Mouse (Mus musculus) midbrain, postnatal 0 days (tissue): ENCODE data around the gene Tlk2. TPM values are rescaled to one million over a fixed set of nuclear protein-coding genes. Genes with fewer than 3 reads are reported as not detected.

Experiments used
- ATAC-seq: fragments of 200-750 bp; cut with Nextera tagmentation; 2 replicates; pipeline ENCODE4 v1.8.0; 2017; ENCODE audit warnings: moderate number of reproducible peaks, mild to moderate bottlenecking, moderate TSS enrichment, moderate library complexity; ENCODE audit not compliant: low FRiP score
- DNase-seq: peaks from one replicate; pipeline ENCODE4 v3.0.0-alpha.2; 2015; ENCODE audit warnings: low spot score
- H3K27ac ChIP-seq: fragments of 300-500 bp; sonication (generic); 2 replicates; pipeline ENCODE4 v1.5.1; 2014; ENCODE audit warnings: low read depth, mild to moderate bottlenecking, low read length, mixed read lengths
- H3K27me3 ChIP-seq: fragments of 300-500 bp; sonication (generic); 2 replicates; pipeline ENCODE4 v1.6.1; 2014; ENCODE audit warnings: low read length, control low read depth, mixed read lengths; ENCODE audit not compliant: insufficient read depth
- H3K36me3 ChIP-seq: fragments of 300-500 bp; sonication (generic); 2 replicates; pipeline ENCODE4 v1.6.1; 2014; ENCODE audit warnings: low read length, control low read depth, mixed read lengths; ENCODE audit not compliant: insufficient read depth
- H3K4me1 ChIP-seq: fragments of 300-500 bp; sonication (generic); 2 replicates; pipeline ENCODE4 v1.6.1; 2014; ENCODE audit warnings: mild to moderate bottlenecking, control low read depth, antibody characterized with exemption, low read length, mixed read lengths; ENCODE audit not compliant: insufficient read depth
- H3K4me2 ChIP-seq: fragments of 300-500 bp; sonication (generic); 2 replicates; pipeline ENCODE4 v1.6.1; 2014; ENCODE audit warnings: low read depth, mild to moderate bottlenecking, low read length, mixed read lengths; ENCODE audit not compliant: poor library complexity, severe bottlenecking
- H3K4me3 ChIP-seq: fragments of 300-500 bp; sonication (generic); 2 replicates; pipeline ENCODE4 v1.5.1; 2014; ENCODE audit warnings: low read depth, mild to moderate bottlenecking, low read length, moderate library complexity
- H3K9ac ChIP-seq: fragments of 300-500 bp; sonication (generic); replicated peaks from 2 replicates; pipeline ENCODE4 v1.6.1; 2014; ENCODE audit warnings: mild to moderate bottlenecking, low read length, moderate library complexity, mixed read lengths; ENCODE audit not compliant: poor library complexity, severe bottlenecking
- H3K9me3 ChIP-seq: fragments of 300-500 bp; sonication (generic); 2 replicates; pipeline ENCODE4 v1.6.1; 2016; ENCODE audit warnings: low read length, control low read depth
- CTCF ChIP-seq: IDR thresholded peaks from 2 replicates; pipeline ENCODE4 v1.5.1; 2016; ENCODE audit warnings: antibody characterized with exemption, mild to moderate bottlenecking
- WGBS: fragments of 180-500 bp; shearing (Covaris S2); extraction: QIAGEN DNeasy Blood & Tissue Kit; methylation state at CpG from one replicate; pipeline ENCODE4 v1.1.7; 2014; 5-methylcytosine and 5-hydroxymethylcytosine counted together
- polyA plus RNA-seq: library from polyadenylated mRNA; unstranded; fragments of >200 nt; fragmentation: Nextera tagmentation; extraction: Ambion mirVana; gene quantifications from 2 replicates; pipeline ENCODE4 v1.2.1, GENCODE M21; 2015
- total RNA-seq: library from RNA; depleted of rRNA; stranded (reverse); fragments of >200 nt; gene quantifications from 2 replicates; pipeline ENCODE4 v1.2.3, GENCODE M21; 2014

Gene Tlk2
- total and polyA plus RNA-seq, 2 experiments from 2014 or later: 15.3 to 66.5 TPM

DNA sequence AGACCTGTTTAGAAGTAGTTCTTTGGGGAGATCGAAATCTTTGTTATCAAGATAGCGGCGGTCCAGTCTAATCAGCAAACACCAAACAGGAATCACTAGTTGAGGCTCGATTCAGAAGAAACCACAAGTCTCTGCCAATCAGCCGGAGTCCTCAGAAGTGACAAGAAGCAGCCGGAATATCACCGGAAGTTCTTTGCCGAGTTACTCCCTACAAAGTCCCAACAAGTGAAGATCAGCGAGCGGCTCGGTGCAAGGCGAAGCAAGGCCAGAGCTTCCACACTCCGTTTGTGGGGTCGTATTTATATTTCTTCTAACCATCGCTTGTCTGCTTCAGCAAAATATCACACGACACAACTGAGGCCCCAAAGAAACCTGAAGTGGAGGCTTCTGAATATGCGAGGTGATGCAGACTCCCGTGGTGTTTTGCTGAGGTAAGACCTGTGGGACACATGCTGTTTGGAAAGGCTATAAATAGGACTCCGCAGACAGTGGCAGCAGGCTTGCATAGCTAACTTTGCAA, 21.8 kb upstream of the Tlk2 start:
- H3K36me3 ChIP-seq: no peaks in the 10 kb centered on the region
- no peaks in the 10 kb centered on the region for H3K27me3 ChIP-seq
- no peak for TF ChIP-seq CTCF
- ATAC-seq (no peak), DNase-seq (no peak)
- H3K4me2 ChIP-seq: no peak overlapping the region
- no peak overlapping the region for H3K4me3 ChIP-seq
- WGBS: 88% methylated on average over 19 of the region's 19 CpGs
- no peak overlapping the region for H3K9ac ChIP-seq
- no peaks in the 10 kb centered on the region for H3K9me3 ChIP-seq
- no peak overlapping the region for H3K27ac ChIP-seq
- H3K4me1 ChIP-seq: no peaks in the 10 kb centered on the region; the same call in 1 of the 2 replicates

DNA sequence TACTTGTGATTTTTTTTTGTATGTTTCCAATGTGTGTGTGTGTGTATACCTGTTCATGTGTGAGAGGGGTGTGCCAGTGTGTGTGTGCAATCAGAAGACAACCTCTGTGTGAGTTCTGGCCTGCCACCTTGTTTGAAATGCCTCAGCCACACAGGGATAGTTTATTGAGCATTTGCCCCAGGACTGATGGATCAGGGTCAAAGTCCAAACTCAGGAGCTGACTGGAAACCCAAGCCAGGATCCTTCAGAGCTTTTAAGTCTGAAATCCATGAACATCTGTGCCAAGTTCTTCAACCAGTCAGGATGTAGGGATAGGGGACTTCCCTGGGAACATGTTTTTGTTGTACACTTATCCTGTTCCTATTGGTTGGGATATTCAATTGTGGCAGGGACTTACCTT, 20.6 kb upstream of the Tlk2 start:
- H3K4me3 ChIP-seq: no peak overlapping the region
- no peaks in the 10 kb centered on the region for H3K9me3 ChIP-seq
- H3K36me3 ChIP-seq: no peaks in the 10 kb centered on the region
- ATAC-seq (no peak), DNase-seq (no peak)
- no peak overlapping the region for H3K27ac ChIP-seq
- TF ChIP-seq CTCF: no peak
- no peaks in the 10 kb centered on the region; the same call in 1 of the 2 replicates for H3K4me1 ChIP-seq
- no peak overlapping the region for H3K9ac ChIP-seq
- no peak overlapping the region for H3K4me2 ChIP-seq
- no peaks in the 10 kb centered on the region for H3K27me3 ChIP-seq

GRCm38 (mm10) chr11:105159673-105160360, 18.8 kb upstream of the Tlk2 start:
- 62% methylated on average over 6 of the region's 6 CpGs for WGBS
- H3K4me1 ChIP-seq: no peaks in the 10 kb centered on the region
- no peak overlapping the region for H3K4me2 ChIP-seq
- no peak for ATAC-seq
- H3K9ac ChIP-seq: no peak overlapping the region
- peaks cover 2% of the 10 kb centered on the region; the same call in 1 of the 2 replicates for H3K9me3 ChIP-seq
- no peaks in the 10 kb centered on the region for H3K36me3 ChIP-seq
- TF ChIP-seq CTCF: no peak
- H3K27ac ChIP-seq: no peak overlapping the region
- no peak for DNase-seq
- no peaks in the 10 kb centered on the region for H3K27me3 ChIP-seq
- H3K4me3 ChIP-seq: no peak overlapping the region

- 90% methylated on average over 2 of the region's 2 CpGs for WGBS
- H3K4me3 ChIP-seq: no peak overlapping the region
- DNase-seq (no peak), ATAC-seq (no peak)
- H3K27me3 ChIP-seq: no peaks in the 10 kb centered on the region
- no peaks in the 10 kb centered on the region for H3K36me3 ChIP-seq
- H3K9ac ChIP-seq: no peak overlapping the region
- H3K4me1 ChIP-seq: no peaks in the 10 kb centered on the region
- no peak overlapping the region for H3K27ac ChIP-seq
- peaks cover 9% of the 10 kb centered on the region; the same call in 1 of the 2 replicates for H3K9me3 ChIP-seq
- no peak overlapping the region for H3K4me2 ChIP-seq
- TF ChIP-seq CTCF: no peak
Measured at GRCm38 (mm10) chr11:105161411-105161810, 17.2 kb upstream of the Tlk2 start.

- peaks cover 9% of the 10 kb centered on the region; the same call in 1 of the 2 replicates for H3K9me3 ChIP-seq
- 88% methylated on average over 68 of the region's 69 CpGs for WGBS
- H3K4me1 ChIP-seq: no peaks in the 10 kb centered on the region
- no peak overlapping the region for H3K9ac ChIP-seq
- no peak overlapping the region for H3K4me3 ChIP-seq
- no peak overlapping the region for H3K4me2 ChIP-seq
- no peak for DNase-seq
- no peaks in the 10 kb centered on the region for H3K27me3 ChIP-seq
- TF ChIP-seq CTCF: no peak
- no peaks in the 10 kb centered on the region for H3K36me3 ChIP-seq
- ATAC-seq: no peak
- no peak overlapping the region for H3K27ac ChIP-seq
Measured at GRCm38 (mm10) chr11:105164516-105165510, 13.8 kb upstream of the Tlk2 start.
